Comparison of ENCODE assay signal across 8 mouse cellular contexts in the genomic region with DNA sequence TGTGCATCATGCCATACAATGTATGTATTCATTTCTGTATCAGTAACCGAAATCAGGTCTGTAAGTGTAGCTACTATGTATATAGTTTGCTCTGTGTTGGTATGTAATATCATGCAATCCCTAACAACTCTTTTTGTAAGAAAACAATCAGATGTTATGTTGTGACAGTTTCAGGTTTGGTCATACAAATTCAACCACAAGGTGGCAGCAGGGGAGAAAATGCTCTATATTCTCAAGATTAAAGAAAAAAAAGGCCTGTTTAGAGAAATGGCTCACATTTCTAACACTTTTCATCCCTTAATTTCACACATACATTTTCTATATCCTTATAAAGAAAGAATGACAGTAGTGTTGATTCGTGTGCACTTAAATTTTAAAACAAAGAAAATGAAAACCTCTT.
DNase-seq lines count a peak whose midpoint lies in the region; ATAC-seq and TF ChIP-seq lines count a peak whose summit lies in the region.

No protein-coding gene starts in this region.

- H3K4me2 ChIP-seq in hindbrain, postnatal 0 days (ENCODE audit: low read depth, low read length) = no peak overlapping the region

- no peaks in the 10 kb centered on the region for H3K27me3 ChIP-seq in hindbrain, postnatal 0 days (ENCODE audit: insufficient read depth, low read length)
- H3K27me3 ChIP-seq in hindbrain, embryonic 10.5 days (ENCODE audit: insufficient read depth, poor library complexity, severe bottlenecking) = no peaks in the 10 kb centered on the region
- H3K27me3 ChIP-seq in thymus, adult 2 months (ENCODE audit: control insufficient read depth, insufficient read depth, low read length) = no peaks in the 10 kb centered on the region

- no peak for ATAC-seq in hindbrain, postnatal 0 days

- H3K4me3 ChIP-seq in hindbrain, postnatal 0 days (ENCODE audit: low read length) = no peak overlapping the region
- no peak overlapping the region for H3K4me3 ChIP-seq in hindbrain, embryonic 10.5 days
- H3K4me3 ChIP-seq in thymus, adult 2 months (ENCODE audit: control insufficient read depth, insufficient read depth, low read length) = no peak overlapping the region

- 65% methylated on average over 2 of the region's 2 CpGs for WGBS in hindbrain, postnatal 0 days
- 69% methylated on average over 2 of the region's 2 CpGs for WGBS in hindbrain, embryonic 10.5 days
- WGBS in thymus, adult 2 months = 71% methylated on average over 2 of the region's 2 CpGs

- TF ChIP-seq CTCF in hindbrain, postnatal 0 days (IDR thresholded peaks at IDR 0.05; ENCODE audit: low read depth) = peak; percentile 66
- no peak for TF ChIP-seq CTCF in thymus, adult 2 months (IDR thresholded peaks at IDR 0.05; ENCODE audit: borderline replicate concordance, control insufficient read depth, extremely low read depth, insufficient read depth, low read length, poor library complexity)

- H3K36me3 ChIP-seq in hindbrain, postnatal 0 days (ENCODE audit: insufficient read depth, low read length) = no peaks in the 10 kb centered on the region
- H3K36me3 ChIP-seq in hindbrain, embryonic 10.5 days = no peaks in the 10 kb centered on the region
- no peaks in the 10 kb centered on the region for H3K36me3 ChIP-seq in thymus, adult 2 months (ENCODE audit: control insufficient read depth, insufficient read depth, low read length)

- peak; percentile 65 for DNase-seq in hindbrain, postnatal 0 days (ENCODE audit: low spot score)
- no peak for DNase-seq in hindbrain, embryonic 10.5 days (ENCODE audit: low spot score)
- peak; percentile 4 for DNase-seq in thymus, postnatal 0 days (ENCODE audit: low spot score)
- DNase-seq in thymus, postnatal 36 days = no peak
- DNase-seq in induced T-regulatory cell, adult 2 months (ENCODE audit: low read depth) = peak; percentile 10
- DNase-seq in urinary bladder, postnatal 14 days (ENCODE audit: low spot score) = no peak
- DNase-seq in ovary, adult 18-20 months (ENCODE audit: low spot score) = no peak
- DNase-seq in thymus, adult 2 months = no peak

- no peaks in the 10 kb centered on the region for H3K9me3 ChIP-seq in hindbrain, postnatal 0 days (ENCODE audit: low read length)
- no peaks in the 10 kb centered on the region for H3K9me3 ChIP-seq in hindbrain, embryonic 10.5 days

- H3K9ac ChIP-seq in hindbrain, postnatal 0 days (replicated peaks; ENCODE audit: low read length) = no peak overlapping the region

- no peaks in the 10 kb centered on the region for H3K4me1 ChIP-seq in hindbrain, postnatal 0 days (ENCODE audit: insufficient read depth, low read length)
- H3K4me1 ChIP-seq in hindbrain, embryonic 10.5 days (replicated peaks) = 0 out of 2 replicates have a peak, but pooled peaks cover 3% of the 10 kb centered on the region
- H3K4me1 ChIP-seq in thymus, adult 2 months (replicated peaks; ENCODE audit: control insufficient read depth, insufficient read depth, low read length) = no peaks in the 10 kb centered on the region

- no peak for TF ChIP-seq POLR2A in thymus, adult 2 months (IDR thresholded peaks at IDR 0.05; ENCODE audit: control insufficient read depth, extremely low read depth, insufficient read depth, low read length, poor library complexity)

- H3K27ac ChIP-seq in hindbrain, postnatal 0 days = no peak overlapping the region
- no peak overlapping the region for H3K27ac ChIP-seq in hindbrain, embryonic 10.5 days
- no peak overlapping the region for H3K27ac ChIP-seq in thymus, adult 2 months (ENCODE audit: control insufficient read depth, insufficient read depth, low read length)

Comparison
In these comparisons a context has a peak if more than half of its experiments do, and no peak if none do; other contexts are left out.
1. DNase-seq: peak in hindbrain, postnatal 0 days (single experiment), thymus, postnatal 0 days (single experiment) and induced T-regulatory cell, adult 2 months (single experiment); none in hindbrain, embryonic 10.5 days (single experiment), thymus, postnatal 36 days (0 of 2), urinary bladder, postnatal 14 days (single experiment), ovary, adult 18-20 months (single experiment) and thymus, adult 2 months (single experiment).